Mouse (Mus musculus) MEL (cell line): ENCODE measurements around the gene Taar7a. TPM values are rescaled to one million over a fixed set of nuclear protein-coding genes. Genes with fewer than 3 reads are reported as not detected.

Experiments used
- DNase-seq: peaks from one replicate; pipeline ENCODE4 v3.0.0; 2011; ENCODE audit warnings: low read depth, low spot score
- H3K27ac ChIP-seq: 2 replicates; pipeline ENCODE4 v1.5.1; 2012; ENCODE audit warnings: low read depth, mild to moderate bottlenecking, control low read depth, low read length, moderate library complexity; ENCODE audit not compliant: control insufficient read depth
- H3K27me3 ChIP-seq, 2 experiments: fragments of 150-350 bp in 1 of 2; sonication (generic) in 1 of 2; 2 replicates each; pipeline ENCODE4 v1.6.1; 2012; ENCODE audit warnings: low read length in 2 of 2, mild to moderate bottlenecking in 2 of 2, improper control_type of control experiment in 1 of 2, moderate library complexity in 1 of 2; ENCODE audit not compliant: insufficient read depth in 2 of 2, control insufficient read depth in 1 of 2
- H3K36me3 ChIP-seq, 2 experiments: 2 replicates each; pipeline ENCODE4 v1.6.1; 2012 to 2014; ENCODE audit warnings: low read length in 2 of 2, improper control_type of control experiment in 1 of 2, inconsistent platforms in 1 of 2, mild to moderate bottlenecking in 1 of 2; ENCODE audit not compliant: insufficient read depth in 2 of 2, control insufficient read depth in 1 of 2
- H3K4me1 ChIP-seq, 2 experiments: fragments of 150-350 bp in 1 of 2; sonication (generic) in 1 of 2; 2 replicates each; pipeline ENCODE4 v1.6.1; 2012; ENCODE audit warnings: low read length in 2 of 2, improper control_type of control experiment in 1 of 2, mild to moderate bottlenecking in 1 of 2; ENCODE audit not compliant: insufficient read depth in 2 of 2, control insufficient read depth in 1 of 2
- H3K4me3 ChIP-seq, 2 experiments: fragments of 150-350 bp in 1 of 2; sonication (generic) in 1 of 2; 2 replicates each; pipeline ENCODE4 v1.5.1; 2012; ENCODE audit warnings: low read depth in 2 of 2, low read length in 2 of 2, mild to moderate bottlenecking in 2 of 2, moderate library complexity in 2 of 2, control low read depth in 1 of 2, improper control_type of control experiment in 1 of 2; ENCODE audit not compliant: control insufficient read depth in 1 of 2, insufficient read depth in 1 of 2
- H3K79me2 ChIP-seq: 2 replicates; pipeline ENCODE4 v1.6.1; 2012; ENCODE audit warnings: mild to moderate bottlenecking, low read length, moderate library complexity; ENCODE audit not compliant: control insufficient read depth, poor library complexity, insufficient read depth
- H3K9ac ChIP-seq: 2 replicates; pipeline ENCODE4 v1.6.1; 2012; ENCODE audit warnings: low read depth, mild to moderate bottlenecking, control low read depth, low read length, moderate library complexity; ENCODE audit not compliant: control insufficient read depth, poor library complexity, severe bottlenecking
- H3K9me3 ChIP-seq: fragments of 150-350 bp; sonication (generic); replicated peaks from 2 replicates; pipeline ENCODE4 v1.6.1; 2012; ENCODE audit warnings: mild to moderate bottlenecking, low read length, improper control_type of control experiment, moderate library complexity; ENCODE audit not compliant: insufficient read depth
- BHLHE40 ChIP-seq: IDR thresholded peaks from 2 replicates; pipeline ENCODE4 v1.6.1; 2012; ENCODE audit warnings: low read depth, mild to moderate bottlenecking, inconsistent platforms, low read length, improper control_type of control experiment, borderline replicate concordance
- CTCF ChIP-seq, 3 experiments: IDR thresholded peaks in 2 of 3; conservative IDR thresholded peaks in 1 of 3; 2 replicates each; pipeline ENCODE4 v1.5.1; 2011 to 2012; ENCODE audit warnings: low read length in 3 of 3, low read depth in 2 of 3, mild to moderate bottlenecking in 2 of 3, improper control_type of control experiment in 1 of 3, inconsistent platforms in 1 of 3, mixed read lengths in 1 of 3, moderate library complexity in 1 of 3; ENCODE audit not compliant: control insufficient read depth in 1 of 3, insufficient read depth in 1 of 3, poor library complexity in 1 of 3, severe bottlenecking in 1 of 3
- E2F4 ChIP-seq: IDR thresholded peaks from 2 replicates; pipeline ENCODE4 v1.6.1; 2011; ENCODE audit warnings: low read depth, low read length, improper control_type of control experiment, borderline replicate concordance
- EP300 ChIP-seq, 2 experiments: IDR thresholded peaks; 2 replicates each; pipeline ENCODE4 v1.6.1; 2011; ENCODE audit warnings: improper control_type of control experiment in 2 of 2, low read length in 2 of 2, low read depth in 1 of 2, mild to moderate bottlenecking in 1 of 2
- GATA1 ChIP-seq: IDR thresholded peaks from 2 replicates; pipeline ENCODE4 v1.6.1; 2011; ENCODE audit warnings: low read depth, low read length, improper control_type of control experiment
- JUND ChIP-seq: IDR thresholded peaks from 2 replicates; pipeline ENCODE4 v1.6.1; 2011; ENCODE audit warnings: low read depth, mild to moderate bottlenecking, improper control_type of control experiment, low read length
- KAT2A ChIP-seq: conservative IDR thresholded peaks from 2 replicates; pipeline ENCODE4 v1.6.1; 2012; ENCODE audit warnings: low read depth, low read length, improper control_type of control experiment, inconsistent platforms
- MAX ChIP-seq: IDR thresholded peaks from 2 replicates; pipeline ENCODE4 v1.6.1; 2011; ENCODE audit warnings: low read length, improper control_type of control experiment
- MAZ ChIP-seq: IDR thresholded peaks from 2 replicates; pipeline ENCODE4 v1.6.1; 2012; ENCODE audit warnings: low read depth, mild to moderate bottlenecking, inconsistent platforms, low read length, improper control_type of control experiment
- MYB ChIP-seq: IDR thresholded peaks from 2 replicates; pipeline ENCODE4 v1.6.1; 2011; ENCODE audit warnings: mild to moderate bottlenecking, low read depth, low read length, improper control_type of control experiment
- MYC ChIP-seq: IDR thresholded peaks from 2 replicates; pipeline ENCODE4 v1.6.1; 2011; ENCODE audit warnings: low read depth, mild to moderate bottlenecking, low read length, improper control_type of control experiment, moderate library complexity
- POLR2A ChIP-seq, 2 experiments: IDR thresholded peaks; 2 replicates each; pipeline ENCODE4 v1.6.1; 2011 to 2012; ENCODE audit warnings: low read length in 2 of 2, mild to moderate bottlenecking in 2 of 2, control low read depth in 1 of 2, improper control_type of control experiment in 1 of 2, low read depth in 1 of 2, moderate library complexity in 1 of 2; ENCODE audit not compliant: control insufficient read depth in 1 of 2, insufficient read depth in 1 of 2, poor library complexity in 1 of 2
- POLR2AphosphoS2 ChIP-seq: IDR thresholded peaks from 2 replicates; pipeline ENCODE4 v1.6.1; 2011; ENCODE audit warnings: low read length, improper control_type of control experiment
- POLR2AphosphoS5 ChIP-seq: IDR thresholded peaks from 2 replicates; pipeline ENCODE4 v1.6.1; 2012; ENCODE audit warnings: low read depth, borderline replicate concordance, mild to moderate bottlenecking, inconsistent platforms, low read length, moderate library complexity, mixed read lengths
- RAD21 ChIP-seq: IDR thresholded peaks from 2 replicates; pipeline ENCODE4 v1.6.1; 2011; ENCODE audit warnings: mild to moderate bottlenecking, low read depth, low read length, improper control_type of control experiment
- RCOR1 ChIP-seq: IDR thresholded peaks from 2 replicates; pipeline ENCODE4 v1.6.1; 2012; ENCODE audit warnings: low read depth, mild to moderate bottlenecking, inconsistent platforms, low read length, improper control_type of control experiment
- SMC3 ChIP-seq: IDR thresholded peaks from 2 replicates; pipeline ENCODE4 v1.6.1; 2011; ENCODE audit warnings: low read depth, low read length, improper control_type of control experiment
- TAL1 ChIP-seq: IDR thresholded peaks from 2 replicates; pipeline ENCODE4 v1.6.1; 2012; ENCODE audit warnings: mild to moderate bottlenecking, inconsistent platforms, low read length, moderate library complexity, mixed read lengths
- TBP ChIP-seq: IDR thresholded peaks from 2 replicates; pipeline ENCODE4 v1.8.0; 2011; ENCODE audit warnings: low read depth, low read length, improper control_type of control experiment
- TCF12 ChIP-seq: IDR thresholded peaks from 2 replicates; pipeline ENCODE4 v1.6.1; 2014; ENCODE audit warnings: low read depth, mild to moderate bottlenecking, inconsistent platforms, low read length, improper control_type of control experiment, moderate library complexity
- USF2 ChIP-seq, 2 experiments: IDR thresholded peaks; 2 replicates each; pipeline ENCODE4 v1.6.1; 2011 to 2012; ENCODE audit warnings: improper control_type of control experiment in 2 of 2, low read length in 2 of 2, borderline replicate concordance in 1 of 2, inconsistent platforms in 1 of 2, low read depth in 1 of 2, mild to moderate bottlenecking in 1 of 2; ENCODE audit not compliant: insufficient read depth in 1 of 2
- ZMIZ1 ChIP-seq: IDR thresholded peaks from 2 replicates; pipeline ENCODE4 v1.6.1; 2012; ENCODE audit warnings: low read depth, mild to moderate bottlenecking, inconsistent platforms, low read length, improper control_type of control experiment, moderate library complexity
- ZNF384 ChIP-seq: IDR thresholded peaks from 2 replicates; pipeline ENCODE4 v1.6.1; 2012; ENCODE audit warnings: low read depth, mild to moderate bottlenecking, inconsistent platforms, low read length, improper control_type of control experiment
- polyA plus RNA-seq, 2 experiments: library from polyadenylated mRNA; stranded (reverse) in 1 of 2; unstranded in 1 of 2; fragments of >175 nt in 1 of 2; fragments of >200 nt in 1 of 2; gene quantifications; 2 replicates each; pipeline versions ENCODE4 v1.2.1 to v1.2.4; 2012; ENCODE audit warnings: low replicate concordance in 2 of 2, low read depth in 1 of 2; ENCODE audit not compliant: insufficient read length in 2 of 2, insufficient read depth in 1 of 2, missing spikeins in 1 of 2
- total RNA-seq: library from RNA; depleted of rRNA; stranded (reverse); fragments of 300-350 nt; gene quantifications from 2 replicates; pipeline ENCODE4 v1.2.3, GENCODE M21; 2012; rRNA removed

Taar7a gene
- total and polyA plus RNA-seq, 3 experiments, result not detected

DNA sequence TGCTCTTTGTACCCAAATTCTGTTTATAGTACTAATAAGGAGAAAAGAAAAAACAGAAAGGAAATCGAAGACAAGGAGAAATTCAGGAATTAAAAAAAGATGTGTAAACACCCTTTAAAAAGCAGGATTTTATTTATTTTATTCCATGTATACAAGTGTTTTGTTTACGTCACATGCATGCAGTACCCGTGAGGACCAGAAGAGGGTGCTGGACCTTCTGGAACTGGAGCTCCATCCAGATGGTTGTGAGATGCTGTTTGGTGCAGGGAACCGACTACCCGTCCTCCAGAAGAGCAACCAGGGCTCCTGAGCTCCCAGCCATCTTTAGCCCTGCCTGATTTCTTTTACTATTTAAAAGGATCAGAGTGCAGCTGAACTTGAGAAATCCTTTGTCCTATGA is 50.8 kb downstream of the Taar7a start:
- no peaks in the 10 kb centered on the region for H3K9me3 ChIP-seq
- H3K4me1 ChIP-seq, result no peaks in the 10 kb centered on the region
- no peaks in the 10 kb centered on the region for H3K36me3 ChIP-seq
- H3K27me3 ChIP-seq, result no peaks in the 10 kb centered on the region; a peak in 1 of 4 replicates
- H3K4me3 ChIP-seq, result no peak overlapping the region
- no peak overlapping the region for H3K27ac ChIP-seq
- H3K79me2 ChIP-seq, result no peaks in the 10 kb centered on the region
- DNase-seq, result peak; percentile 64
- H3K9ac ChIP-seq, result no peak overlapping the region
- TF ChIP-seq KAT2A (no peak), BHLHE40 (no peak), TAL1 (no peak), JUND (no peak), MYC (no peak), ZNF384 (no peak), POLR2AphosphoS5 (no peak), SMC3 (peak; percentile 64), TCF12 (no peak), ZMIZ1 (no peak), MYB (no peak), EP300 (IDR thresholded peaks at IDR 0.05; ENCODE audit: low read depth in 1 of 2, low read length in 2 of 2) (no peak), RAD21 (peak; percentile 35), RCOR1 (no peak), MAX (no peak), POLR2A (IDR thresholded peaks at IDR 0.05; ENCODE audit: control insufficient read depth in 1 of 2, insufficient read depth in 1 of 2, low read depth in 1 of 2, low read length in 2 of 2, poor library complexity in 1 of 2) (no peak), MAZ (no peak), TBP (no peak), CTCF (IDR thresholded peaks at IDR 0.05 in 2 of 3, conservative IDR thresholded peaks at IDR 0.05 in 1 of 3; ENCODE audit: control insufficient read depth in 1 of 3, insufficient read depth in 1 of 3, low read depth in 2 of 3, low read length in 3 of 3, poor library complexity in 1 of 3, severe bottlenecking in 1 of 3) (peak; percentile 66 to 67 (median 66)), GATA1 (no peak), POLR2AphosphoS2 (no peak), USF2 (IDR thresholded peaks at IDR 0.05; ENCODE audit: borderline replicate concordance in 1 of 2, insufficient read depth in 1 of 2, low read depth in 1 of 2, low read length in 2 of 2) (no peak), E2F4 (no peak)
- TF ChIP-seq, all 39 proteins: peak for 3

Other genes with a start within 250 kb of the Taar7a start
- 5,370 and 5,608 TPM in 2 replicates for gene Rps12, start 206.2 kb downstream of the Taar7a start, total RNA-seq
- 1,000 to 10,000 TPM in 1 of 2 experiments, 100 to 1,000 TPM in 1; 135 to 1,493 TPM for gene Rps12, start 206.2 kb downstream of the Taar7a start, polyA plus RNA-seq
- not detected in 2 replicates for gene Slc18b1, start 196.5 kb downstream of the Taar7a start, total RNA-seq
- not detected for gene Slc18b1, start 196.5 kb downstream of the Taar7a start, polyA plus RNA-seq
- not detected in 2 replicates for gene Vnn3, start 142.0 kb downstream of the Taar7a start, total RNA-seq
- gene Vnn3, start 142.0 kb downstream of the Taar7a start, polyA plus RNA-seq, result not detected
- gene Vnn1, start 98.8 kb downstream of the Taar7a start, total RNA-seq, result not detected in 2 replicates
- gene Vnn1, start 98.8 kb downstream of the Taar7a start, polyA plus RNA-seq, result not detected
- not detected in 2 replicates for gene Taar1, start 73.1 kb downstream of the Taar7a start, total RNA-seq
- not detected for gene Taar1, start 73.1 kb downstream of the Taar7a start, polyA plus RNA-seq
- gene Taar2, start 54.9 kb downstream of the Taar7a start, total RNA-seq, result not detected in 2 replicates
- not detected for gene Taar2, start 54.9 kb downstream of the Taar7a start, polyA plus RNA-seq
- gene Taar3, start 43.9 kb downstream of the Taar7a start, total RNA-seq, result not detected in 2 replicates
- gene Taar3, start 43.9 kb downstream of the Taar7a start, polyA plus RNA-seq, result not detected
- not detected in 2 replicates for gene Taar4, start 33.0 kb downstream of the Taar7a start, total RNA-seq
- gene Taar4, start 33.0 kb downstream of the Taar7a start, polyA plus RNA-seq, result not detected
- gene Taar5, start 22.8 kb downstream of the Taar7a start, total RNA-seq, result not detected in 2 replicates
- not detected for gene Taar5, start 22.8 kb downstream of the Taar7a start, polyA plus RNA-seq
- gene Taar6, start 7.8 kb downstream of the Taar7a start, total RNA-seq, result not detected in 2 replicates
- gene Taar6, start 7.8 kb downstream of the Taar7a start, polyA plus RNA-seq, result not detected
- not detected in 2 replicates for gene Taar7b, start 6.5 kb upstream of the Taar7a start, total RNA-seq
- not detected for gene Taar7b, start 6.5 kb upstream of the Taar7a start, polyA plus RNA-seq
- gene Taar7d, start 33.7 kb upstream of the Taar7a start, total RNA-seq, result not detected in 2 replicates
- gene Taar7d, start 33.7 kb upstream of the Taar7a start, polyA plus RNA-seq, result not detected
- not detected in 2 replicates for gene Taar7e, start 44.1 kb upstream of the Taar7a start, total RNA-seq
- not detected for gene Taar7e, start 44.1 kb upstream of the Taar7a start, polyA plus RNA-seq
- gene Taar7f, start 56.0 kb upstream of the Taar7a start, total RNA-seq, result not detected in 2 replicates
- not detected for gene Taar7f, start 56.0 kb upstream of the Taar7a start, polyA plus RNA-seq
- not detected in 2 replicates for gene Taar8a, start 83.0 kb upstream of the Taar7a start, total RNA-seq
- gene Taar8a, start 83.0 kb upstream of the Taar7a start, polyA plus RNA-seq, result not detected
- gene Taar8b, start 98.8 kb upstream of the Taar7a start, total RNA-seq, result not detected in 2 replicates
- gene Taar8b, start 98.8 kb upstream of the Taar7a start, polyA plus RNA-seq, result not detected
- not detected in 2 replicates for gene Taar8c, start 108.4 kb upstream of the Taar7a start, total RNA-seq
- not detected for gene Taar8c, start 108.4 kb upstream of the Taar7a start, polyA plus RNA-seq
- not detected in 2 replicates for gene Taar9, start 116.1 kb upstream of the Taar7a start, total RNA-seq
- gene Taar9, start 116.1 kb upstream of the Taar7a start, polyA plus RNA-seq, result not detected
- 32.6 and 36.1 TPM in 2 replicates for gene Stx7, start 155.8 kb upstream of the Taar7a start, total RNA-seq
- gene Stx7, start 155.8 kb upstream of the Taar7a start, polyA plus RNA-seq, result 10 to 100 TPM in 1 of 2 experiments, not detected in 1; 37.7 TPM
- not detected in 2 replicates for gene Moxd1, start 230.0 kb upstream of the Taar7a start, total RNA-seq
- not detected for gene Moxd1, start 230.0 kb upstream of the Taar7a start, polyA plus RNA-seq